Mouse (Mus musculus): ENCODE measurements around the gene Dach1.

DNA sequence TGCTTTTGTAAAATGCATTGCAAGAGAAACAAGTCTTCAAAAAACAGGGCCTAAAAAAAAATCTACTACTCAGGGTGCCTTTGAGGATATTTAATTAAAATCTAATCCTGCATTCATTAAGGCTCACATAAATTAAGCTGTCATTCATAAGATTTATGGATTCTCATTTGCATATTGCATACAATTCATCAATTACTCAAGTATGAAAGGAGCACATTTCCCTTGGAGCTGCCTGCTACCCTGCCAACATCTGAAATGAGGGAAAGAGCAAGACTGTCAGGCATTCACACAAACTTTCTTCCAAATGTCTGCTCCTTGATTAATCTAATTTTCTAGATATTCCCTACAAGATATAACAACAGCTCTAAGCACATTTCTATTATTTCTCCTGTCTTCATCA, 122.6 kb downstream of the Dach1 start:
- TF ChIP-seq CTCF (IDR thresholded peaks at IDR 0.05; ENCODE audit: borderline replicate concordance, insufficient read depth, low read depth, low read length) (no peak), POLR2A (IDR thresholded peaks at IDR 0.05; ENCODE audit: borderline replicate concordance, insufficient read depth, low read length) (no peak)

All from cerebellum, adult 2 months (tissue).